Mouse (Mus musculus): ENCODE data around the gene Ncapd2. TPM values are rescaled to one million over a fixed set of nuclear protein-coding genes. Genes with fewer than 3 reads are reported as not detected.

The Ncapd2 gene
- total RNA-seq, 2 experiments from 2014 or later = 21.9 to 26.8 TPM

DNA sequence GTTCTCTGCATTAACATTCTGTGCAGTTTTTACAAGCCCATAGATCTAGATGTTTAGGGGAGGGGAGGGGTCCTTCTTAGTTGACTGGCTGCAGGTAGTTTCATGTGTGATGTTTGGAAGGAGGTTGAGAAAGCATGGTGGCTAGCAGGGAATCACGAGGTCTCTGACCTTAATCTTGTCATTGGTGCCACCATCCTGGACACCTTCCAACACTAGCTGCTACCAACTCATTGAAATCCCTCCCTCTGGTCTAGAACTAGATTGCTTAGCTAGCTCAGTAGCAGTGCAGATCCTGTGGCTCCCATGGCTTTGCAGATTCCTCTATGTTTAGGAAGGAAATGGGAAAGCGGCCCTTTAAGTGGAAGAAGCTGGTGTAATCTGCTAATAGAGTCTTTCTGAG is 25.4 kb upstream of the Ncapd2 start:
- DNase-seq (ENCODE audit: low spot score) = no peak
- intact Hi-C loops (cut with DNase I) = loop anchor here (5.0 kb wide), 1 partner anchor 150 kb away; no protein-coding TSS in a partner anchor

DNA sequence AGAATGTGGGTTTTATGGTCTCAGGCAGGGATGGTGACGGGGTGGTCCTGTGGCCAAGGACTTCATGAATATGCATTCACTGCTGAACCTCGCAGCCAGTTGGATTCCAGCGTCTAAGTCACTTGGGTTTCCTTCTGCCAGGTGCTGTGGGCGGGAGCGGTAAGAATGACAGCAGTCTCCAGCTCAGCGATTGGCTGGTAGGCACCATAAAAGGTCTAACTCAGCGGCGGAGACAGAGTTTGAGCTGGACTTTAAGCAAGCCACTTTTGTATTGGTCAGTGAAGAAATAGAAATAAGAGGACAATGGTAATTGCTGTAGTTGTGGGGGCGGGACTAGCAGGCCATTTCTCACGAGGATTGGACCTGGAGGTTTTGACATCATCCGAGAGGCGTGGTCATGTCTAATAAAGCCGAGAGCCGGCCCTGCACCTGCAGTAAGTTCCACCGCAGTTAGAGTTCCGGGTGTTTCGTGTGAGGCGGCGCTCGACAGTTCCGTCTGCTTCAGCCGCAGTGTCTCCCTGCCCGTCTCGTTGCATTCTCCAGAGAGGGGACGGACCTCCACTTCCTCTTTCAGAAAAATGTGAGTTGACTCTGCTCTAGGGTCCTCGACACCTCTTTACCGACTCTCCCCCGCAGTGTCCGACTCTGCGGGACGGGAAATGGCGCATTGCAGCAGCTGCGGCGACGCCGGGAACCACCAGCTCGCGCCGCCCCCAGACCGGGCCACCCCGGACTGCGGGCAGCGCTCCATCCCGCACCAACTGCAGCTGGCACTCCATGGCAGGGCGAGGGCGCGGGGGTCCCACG is 23.9 kb upstream of the Ncapd2 start, which contains the start of gene Vamp1:
Gene Vamp1, plus strand, starts transcription at position 404 of the 807 bp plus-strand sequence.
- intact Hi-C loops (cut with DNase I) = loop anchor here (2.0 to 5.0 kb wide), 2 partner anchors 23 to 152 kb away; no protein-coding TSS in a partner anchor

DNA sequence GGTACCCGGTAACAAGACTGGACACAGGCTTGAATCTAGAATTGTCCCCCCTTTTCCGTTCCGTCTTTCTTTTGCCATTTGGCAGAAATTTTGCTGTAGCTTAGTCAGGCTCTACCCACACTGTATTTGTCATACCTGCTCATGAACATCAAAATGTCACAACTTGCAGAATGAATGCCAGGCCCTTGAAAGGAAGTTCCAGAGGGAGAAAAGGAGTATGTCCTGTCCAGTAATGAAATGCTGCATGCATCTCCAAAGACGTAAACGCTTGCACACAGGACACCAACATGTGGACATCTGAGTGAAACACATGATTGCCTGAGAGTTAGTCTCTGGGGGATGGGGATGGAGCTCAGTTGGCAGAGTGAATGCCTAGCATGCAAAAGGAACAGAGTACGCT is 22.2 kb upstream of the Ncapd2 start:
- intact Hi-C loops (cut with DNase I) = loop anchor here (2.0 to 5.0 kb wide), 2 partner anchors 21 to 51 kb away; no protein-coding TSS in a partner anchor
- DNase-seq (ENCODE audit: low spot score) = no peak

More for the DNA sequence above, 23.9 kb upstream of the Ncapd2 start, which contains the start of gene Vamp1:
- DNase-seq (ENCODE audit: low spot score) = peak; percentile 92

DNA sequence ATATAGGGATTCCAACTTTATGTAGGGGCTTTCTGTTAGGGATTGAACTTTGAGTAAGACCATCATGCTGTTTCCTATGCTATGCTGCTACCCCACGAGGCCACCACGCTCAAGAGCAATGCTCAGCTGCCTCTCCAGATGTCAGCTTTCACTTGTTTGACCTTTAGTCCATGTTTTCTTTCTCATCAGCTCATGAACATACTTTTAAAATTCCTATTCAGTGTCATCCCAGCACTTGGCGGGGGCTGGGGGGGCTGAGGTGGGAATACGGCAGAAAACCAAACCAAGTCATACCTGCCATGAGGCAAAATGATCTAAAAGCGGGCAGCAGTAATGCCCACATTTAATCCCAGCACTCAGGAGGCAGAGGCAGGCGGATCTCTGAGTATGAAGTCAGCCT is 21.6 kb upstream of the Ncapd2 start:
- DNase-seq (ENCODE audit: low spot score) = no peak
- intact Hi-C loops (cut with DNase I) = loop anchor here (5.0 kb wide), 1 partner anchor 51 kb away; no protein-coding TSS in a partner anchor

DNA sequence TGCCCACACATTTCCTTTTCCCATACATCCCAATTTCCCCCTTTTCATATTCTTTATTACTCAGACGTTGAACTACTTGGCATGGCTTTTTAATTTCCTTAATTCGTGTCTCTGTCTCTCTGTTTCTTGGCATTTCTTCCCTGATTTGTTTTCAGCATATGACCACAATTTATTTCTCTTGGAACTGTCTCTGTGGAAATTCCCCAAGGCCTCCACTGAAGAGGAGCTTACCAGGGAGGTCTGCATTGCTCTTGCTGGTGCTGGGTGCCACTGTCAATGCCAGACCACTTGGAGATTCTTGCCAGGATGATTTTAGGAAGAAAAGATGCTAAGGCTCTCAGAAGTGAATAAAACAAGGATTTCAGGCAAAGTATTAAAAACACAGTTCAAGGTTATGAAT is 21.1 kb upstream of the Ncapd2 start:
- DNase-seq (ENCODE audit: low spot score) = no peak
- intact Hi-C loops (cut with DNase I) = loop anchor here (5.0 kb wide), 1 partner anchor 50 kb away; no protein-coding TSS in a partner anchor

DNA sequence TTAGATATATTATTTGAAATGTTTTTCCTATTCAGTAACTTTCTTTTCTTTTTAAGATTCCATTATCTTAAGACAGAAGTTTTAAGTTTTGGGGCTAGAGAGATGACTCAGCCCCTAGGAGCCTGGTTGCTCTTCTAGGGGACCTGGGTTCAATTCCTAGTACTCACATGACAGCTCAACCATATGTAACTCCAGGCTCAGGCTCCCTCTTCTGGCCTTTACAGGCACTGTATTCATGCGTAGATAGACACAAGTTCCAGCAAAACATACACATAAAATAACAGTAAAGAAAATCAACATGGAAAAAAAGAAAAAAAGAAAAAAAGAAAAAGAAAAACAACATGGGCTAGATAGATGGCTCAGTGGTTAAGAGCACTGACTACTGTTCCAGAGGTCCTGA is 18.9 kb upstream of the Ncapd2 start:
- DNase-seq (ENCODE audit: low spot score) = no peak
- intact Hi-C loops (cut with DNase I) = loop anchor here (5.0 kb wide), 1 partner anchor 48 kb away; no protein-coding TSS in a partner anchor

DNA sequence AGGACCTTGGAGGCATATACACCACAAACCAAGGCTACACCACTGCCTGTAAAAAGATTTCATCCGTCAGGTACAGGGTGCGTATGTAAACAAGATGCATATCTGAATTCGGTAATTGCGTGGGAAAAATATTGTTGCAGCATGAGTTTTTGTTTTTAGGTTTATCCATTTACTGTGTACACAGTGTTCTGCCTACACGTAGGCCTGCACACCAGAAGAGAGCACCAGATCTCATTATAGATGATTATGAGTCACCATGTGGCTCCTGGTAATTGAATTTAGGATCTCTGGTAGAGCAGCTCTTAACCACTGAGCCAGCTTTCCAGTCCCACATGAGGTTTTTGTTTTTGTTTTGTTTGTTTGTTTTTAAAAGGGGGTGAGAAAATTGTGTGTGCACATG is 5.7 kb upstream of the Ncapd2 start:
- DNase-seq (ENCODE audit: low spot score) = no peak
- intact Hi-C loops (cut with DNase I) = no loop called here

DNA sequence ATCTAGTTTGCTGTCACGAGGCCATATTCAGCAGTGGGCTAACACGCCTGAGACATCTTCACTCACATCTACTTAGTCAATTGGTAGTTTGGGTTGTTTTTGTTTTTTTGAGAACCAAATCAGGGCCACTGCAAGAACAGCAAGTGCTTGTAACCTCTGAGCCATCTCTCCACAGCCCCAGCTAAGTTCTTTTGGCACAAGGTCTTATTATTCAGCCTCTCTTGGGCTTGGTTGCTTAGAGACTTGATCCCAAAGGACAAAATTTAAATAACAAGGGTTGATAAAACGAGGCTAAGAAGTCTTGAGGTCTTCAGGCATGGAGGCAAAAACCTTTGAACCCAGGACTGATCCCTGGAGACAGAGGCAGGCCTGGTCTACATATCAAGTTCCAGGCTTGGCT is 4.8 kb upstream of the Ncapd2 start:
- intact Hi-C loops (cut with DNase I) = no loop called here
- no peak for DNase-seq (ENCODE audit: low spot score)

DNA sequence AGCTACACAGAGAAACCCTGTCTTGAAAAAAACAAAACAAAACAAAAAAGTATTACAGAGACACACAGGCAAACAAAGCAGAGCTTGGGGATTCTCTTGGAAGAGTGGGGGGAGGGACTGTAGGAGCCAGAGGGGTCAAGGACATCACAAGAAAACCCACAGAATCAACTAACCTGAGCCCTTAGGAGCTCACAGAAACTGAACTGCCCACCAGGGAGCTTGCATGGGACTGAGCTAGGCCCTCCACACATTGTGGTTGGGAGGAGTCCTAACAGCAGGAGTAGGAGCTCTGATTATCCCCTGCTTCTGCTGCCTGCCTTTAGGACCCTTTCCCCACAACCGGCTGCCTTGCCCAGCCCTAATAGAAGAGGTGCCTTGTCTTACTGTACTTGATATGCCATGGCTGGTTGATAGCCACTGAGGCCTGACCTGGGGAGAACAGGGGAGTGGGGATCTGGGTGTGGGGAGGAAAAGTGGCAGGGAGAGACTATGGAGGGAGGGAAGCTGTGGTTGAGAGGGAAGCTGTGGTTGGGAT is 4.1 kb upstream of the Ncapd2 start:
- intact Hi-C loops (cut with DNase I) = no loop called here
- no peak for DNase-seq (ENCODE audit: low spot score)

DNA sequence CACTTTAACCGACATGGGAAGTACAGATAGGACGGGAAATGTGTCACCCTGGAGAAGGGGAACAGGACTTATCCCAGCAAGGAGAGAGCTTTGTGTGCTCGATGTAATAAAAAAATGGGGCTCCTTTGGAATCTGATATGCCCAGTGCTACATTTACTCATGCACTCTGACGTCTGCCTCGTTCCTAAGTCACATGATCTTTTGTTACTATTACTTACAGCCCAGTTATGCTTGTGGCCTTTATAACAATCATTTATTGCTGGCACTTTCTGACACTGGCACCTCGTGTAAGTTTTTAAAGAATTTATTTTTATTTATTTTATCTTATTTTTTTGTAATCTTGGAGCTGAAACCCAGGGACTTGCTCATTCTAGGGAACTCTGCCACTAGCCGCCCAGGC is 1.9 kb upstream of the Ncapd2 start:
- no peak for DNase-seq (ENCODE audit: low spot score)
- intact Hi-C loops (cut with DNase I) = loop anchor here (2.0 kb wide), 1 partner anchor 21 kb away; the partner anchor contains the start of gene Vamp1

DNA sequence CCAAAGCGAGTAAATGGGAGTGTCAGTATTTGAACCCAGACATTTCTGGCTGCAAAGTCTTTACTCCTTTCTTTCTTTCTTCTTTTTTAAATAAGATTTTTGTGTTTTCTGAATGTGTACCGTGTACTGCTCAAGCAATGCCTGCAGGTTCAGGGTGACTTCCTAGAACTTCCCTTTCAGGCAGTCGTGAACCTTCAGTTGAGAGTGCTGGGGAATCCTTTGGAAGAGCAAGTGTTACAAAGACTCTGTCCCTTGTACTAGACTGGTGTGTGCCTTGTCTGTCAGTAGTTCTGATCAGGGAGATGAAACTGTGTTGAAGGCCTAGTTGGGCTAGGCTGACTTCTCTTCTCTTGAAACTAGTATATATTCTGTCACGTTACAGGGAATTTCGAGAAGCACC is 1.3 kb upstream of the Ncapd2 start:
- intact Hi-C loops (cut with DNase I) = loop anchor here (2.0 kb wide), 1 partner anchor 22 kb away; the partner anchor contains the start of gene Vamp1
- DNase-seq (ENCODE audit: low spot score) = no peak

DNA sequence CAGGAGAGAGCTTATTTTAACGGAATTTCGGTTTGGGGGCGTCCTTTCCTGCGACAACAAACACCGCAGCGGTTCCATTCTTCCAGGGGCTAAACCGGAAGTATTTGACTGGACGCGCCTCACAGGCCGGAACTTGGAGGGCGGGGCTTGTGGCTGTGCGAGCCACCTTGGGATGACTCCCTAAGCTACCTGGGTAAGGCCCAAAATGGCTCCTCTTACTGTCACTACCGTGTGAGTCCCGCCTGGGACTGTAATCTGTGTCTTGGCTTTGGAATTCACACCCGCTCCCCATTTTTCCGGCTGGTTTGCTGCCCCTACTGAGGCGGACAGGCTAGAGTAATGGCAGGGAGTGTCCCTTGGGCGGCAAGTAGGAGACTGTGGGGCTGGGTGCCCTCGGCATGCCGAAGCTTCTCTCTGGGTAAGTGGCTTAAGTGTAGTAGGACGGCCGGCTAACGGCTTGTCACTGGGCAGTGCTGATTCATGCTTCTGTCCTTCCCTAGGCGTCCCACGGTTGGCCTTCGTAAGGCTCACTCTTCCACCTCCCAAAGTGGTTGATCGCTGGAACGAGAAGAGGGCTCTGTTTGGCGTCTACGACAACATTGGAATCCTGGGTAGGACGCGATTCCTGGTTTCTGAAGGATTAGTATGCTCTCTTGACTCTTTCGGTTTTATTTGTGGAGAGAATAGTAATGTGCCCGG is 664 bp upstream of the Ncapd2 start:
- peak; percentile 79 for DNase-seq (ENCODE audit: low spot score)
- intact Hi-C loops (cut with DNase I) = loop anchor here (2.0 kb wide), 1 partner anchor 23 kb away; the partner anchor contains the start of gene Vamp1

DNA sequence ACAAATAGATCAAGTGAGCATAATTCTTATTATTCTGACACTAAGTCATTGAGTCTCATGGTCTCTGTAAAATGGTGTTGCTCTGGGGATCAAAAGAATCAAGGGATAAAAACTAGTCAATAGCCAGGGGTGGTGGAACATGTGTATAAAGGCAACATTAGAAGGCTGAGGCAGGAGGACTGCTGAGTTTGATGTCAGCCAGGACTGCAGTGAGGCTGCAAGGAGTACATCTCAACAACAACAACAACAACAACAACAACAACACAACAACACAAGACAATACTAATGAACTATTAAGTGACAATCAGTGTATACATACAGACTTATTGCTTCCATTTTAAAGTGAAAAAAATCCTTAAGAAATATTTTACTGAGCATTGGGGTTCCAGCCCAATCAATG is 685 bp downstream of the Ncapd2 start:
- intact Hi-C loops (cut with DNase I) = loop anchor here (2.0 kb wide), 1 partner anchor 26 kb away; no protein-coding TSS in a partner anchor
- DNase-seq (ENCODE audit: low spot score) = no peak

DNA sequence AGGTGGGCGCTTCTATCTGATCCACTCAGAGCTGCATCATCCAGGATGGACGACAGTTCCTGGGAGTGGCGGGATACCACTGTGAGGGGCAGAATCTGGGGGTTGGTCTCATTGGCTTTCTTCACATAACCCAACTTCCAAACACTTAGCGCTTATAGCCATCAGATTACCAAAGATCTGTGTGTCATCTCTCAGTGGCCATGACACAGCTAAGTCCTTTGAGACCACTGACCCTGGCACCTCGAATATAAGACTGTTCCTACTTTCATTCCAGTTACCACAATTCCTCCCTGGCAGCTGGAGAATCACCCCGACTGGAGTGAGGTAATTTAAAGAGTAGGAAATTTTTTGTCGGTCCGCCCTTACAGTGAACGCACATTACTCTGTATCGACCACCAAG is 5.3 kb downstream of the Ncapd2 start:
- no peak for DNase-seq (ENCODE audit: low spot score)
- intact Hi-C loops (cut with DNase I) = no loop called here

DNA sequence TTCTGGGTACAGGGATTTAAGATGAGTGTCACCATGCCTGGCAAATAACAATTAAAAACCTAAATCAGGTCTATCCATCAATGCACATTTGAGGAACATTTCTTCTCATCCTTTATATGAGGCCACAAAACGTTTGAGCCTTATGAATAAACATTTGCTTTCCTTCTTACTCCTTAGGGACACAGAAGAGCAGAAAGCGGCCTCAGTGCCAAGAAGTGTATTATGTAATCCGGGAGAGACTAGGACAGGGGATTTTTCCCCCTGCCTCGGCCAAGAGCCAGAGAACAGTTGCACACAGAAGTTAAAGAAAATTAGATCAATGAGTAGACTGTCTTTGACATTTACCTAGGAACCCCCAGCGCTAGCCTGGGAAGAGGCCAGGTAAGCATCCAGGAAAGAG is 9.4 kb downstream of the Ncapd2 start:
- intact Hi-C loops (cut with DNase I) = no loop called here
- no peak for DNase-seq (ENCODE audit: low spot score)

DNA sequence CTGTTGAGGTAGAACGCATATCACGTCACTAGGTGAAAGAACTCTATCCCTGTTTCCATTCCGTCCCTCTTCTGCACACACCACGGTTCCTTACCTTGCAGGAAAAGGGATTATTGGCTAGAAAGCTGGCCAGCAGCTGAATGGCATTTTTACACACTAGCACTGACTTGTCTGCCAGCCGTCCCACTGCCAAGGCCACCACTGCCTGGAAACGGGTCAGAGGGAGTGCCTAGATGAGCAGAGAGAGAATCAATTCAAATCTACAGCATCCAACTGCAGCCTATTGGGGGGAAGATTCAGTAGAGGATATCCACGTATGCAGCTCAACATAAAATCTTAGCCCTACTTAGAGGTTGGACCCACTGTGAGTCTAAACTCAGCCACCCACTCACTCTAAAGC is 11.9 kb downstream of the Ncapd2 start:
- intact Hi-C loops (cut with DNase I) = no loop called here
- DNase-seq (ENCODE audit: low spot score) = no peak

DNA sequence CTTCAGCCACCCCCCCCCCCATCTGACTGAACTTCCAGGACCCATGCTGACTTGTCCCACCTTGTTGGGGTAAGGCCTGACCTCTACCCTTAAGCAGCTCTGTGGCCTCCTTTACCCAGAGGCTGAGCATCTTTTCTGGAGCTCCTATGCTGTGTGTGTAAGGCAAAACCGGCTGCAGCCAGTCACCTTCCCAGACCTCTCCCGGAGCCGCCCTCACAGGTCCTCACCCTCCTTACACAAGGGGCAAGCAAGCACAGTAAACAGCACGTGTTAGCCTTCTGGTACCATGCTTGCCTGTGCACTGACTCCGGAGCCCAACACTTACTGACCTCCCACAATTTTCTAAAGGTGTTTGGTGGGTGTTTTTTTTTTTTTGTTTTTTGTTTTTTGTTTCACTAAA is 16.0 kb downstream of the Ncapd2 start:
- intact Hi-C loops (cut with DNase I) = no loop called here

DNA sequence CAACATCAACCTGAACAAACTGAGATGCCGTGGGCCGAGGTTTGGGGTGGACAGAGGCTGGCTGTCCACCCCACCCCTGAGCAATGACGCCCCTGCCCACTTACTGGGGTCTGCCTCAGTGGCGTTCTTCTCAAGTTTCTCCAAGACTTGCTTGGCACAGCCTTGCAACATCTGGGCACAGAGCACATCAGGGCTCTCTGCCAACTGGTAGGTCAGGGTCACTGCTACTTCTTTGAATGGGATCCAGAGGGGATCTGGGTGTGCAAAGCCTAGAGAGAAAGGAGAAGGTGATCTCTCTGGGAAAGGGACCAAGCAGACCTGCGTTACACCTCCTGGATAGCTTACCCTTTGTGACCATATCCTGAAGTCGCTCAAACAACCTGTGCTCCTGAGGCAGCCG is 18.2 kb downstream of the Ncapd2 start:
- DNase-seq (ENCODE audit: low spot score) = no peak
- intact Hi-C loops (cut with DNase I) = no loop called here

More for the DNA sequence above, 16.0 kb downstream of the Ncapd2 start:
- DNase-seq (ENCODE audit: low spot score) = no peak

DNA sequence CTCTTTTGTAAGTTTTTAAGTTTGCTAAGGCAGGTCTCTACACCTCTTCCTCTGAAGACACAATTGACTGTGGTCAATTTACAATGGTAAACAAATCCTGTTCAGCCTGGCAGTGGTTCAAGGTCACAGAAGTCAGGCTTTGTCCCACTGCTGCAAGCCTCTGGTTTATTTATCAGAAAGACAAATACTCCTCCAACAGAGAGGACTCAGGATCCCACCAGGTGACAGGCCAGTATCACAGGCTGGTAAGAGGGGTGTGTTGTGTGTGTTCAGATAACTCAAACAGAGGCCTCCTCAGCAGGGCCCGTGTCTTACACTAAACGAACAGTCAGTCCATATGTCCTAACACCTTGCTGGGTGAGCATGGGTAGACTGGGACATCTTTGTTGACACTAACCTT is 19.0 kb downstream of the Ncapd2 start:
- intact Hi-C loops (cut with DNase I) = no loop called here
- no peak for DNase-seq (ENCODE audit: low spot score)

DNA sequence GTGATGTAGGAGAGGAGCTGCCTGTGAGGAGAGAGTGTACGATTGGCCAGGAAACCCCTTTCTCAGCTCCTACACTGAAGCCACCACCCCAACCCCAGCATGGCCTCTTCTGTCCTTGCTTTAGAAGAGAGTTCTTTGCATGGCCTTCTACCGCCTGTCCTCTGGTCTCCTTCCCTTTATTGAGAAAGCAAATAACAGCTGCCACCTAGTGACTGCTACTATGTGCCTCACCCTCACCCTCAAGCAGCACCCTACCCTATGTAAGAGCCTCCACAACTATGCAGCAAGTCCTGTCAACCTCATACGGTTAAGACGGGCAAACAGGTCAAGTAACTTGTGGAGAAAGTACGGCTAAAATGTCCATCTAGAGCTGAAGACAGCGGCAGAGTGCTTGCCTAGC is 21.3 kb downstream of the Ncapd2 start:
- intact Hi-C loops (cut with DNase I) = no loop called here

More for the DNA sequence above, 21.3 kb downstream of the Ncapd2 start:
- no peak for DNase-seq (ENCODE audit: low spot score)
